Mouse (Mus musculus) embryonic facial prominence, embryonic 14.5 days (tissue): ENCODE data around the gene Pld5. TPM values are rescaled to one million over a fixed set of nuclear protein-coding genes. Genes with fewer than 3 reads are reported as not detected.

Source experiments
- ATAC-seq: fragments of 200-750 bp; cut with Nextera tagmentation; 2 replicates; pipeline ENCODE4 v1.8.0; 2017; ENCODE audit warnings: low read depth, moderate number of reproducible peaks, moderate TSS enrichment
- DNase-seq: peaks from one replicate; pipeline ENCODE4 v3.0.0-alpha.2; 2015; ENCODE audit warnings: low spot score
- H3K27ac ChIP-seq: fragments of 300-500 bp; sonication (generic); replicated peaks from 2 replicates; pipeline ENCODE4 v1.5.1; 2014; ENCODE audit warnings: low read depth, mild to moderate bottlenecking, low read length, moderate library complexity
- H3K27me3 ChIP-seq: fragments of 300-500 bp; sonication (generic); replicated peaks from 2 replicates; pipeline ENCODE4 v1.6.1; 2014; ENCODE audit warnings: low read length; ENCODE audit not compliant: control insufficient read depth, insufficient read depth
- H3K36me3 ChIP-seq: fragments of 300-500 bp; sonication (generic); 2 replicates; pipeline ENCODE4 v1.6.1; 2014; ENCODE audit warnings: low read length, mixed read lengths; ENCODE audit not compliant: control insufficient read depth, insufficient read depth
- H3K4me1 ChIP-seq: fragments of 300-500 bp; sonication (generic); 2 replicates; pipeline ENCODE4 v1.6.1; 2014; ENCODE audit warnings: antibody characterized with exemption, low read length; ENCODE audit not compliant: control insufficient read depth, insufficient read depth
- H3K4me2 ChIP-seq: fragments of 300-500 bp; sonication (generic); 2 replicates; pipeline ENCODE4 v1.6.1; 2014; ENCODE audit warnings: low read depth, mild to moderate bottlenecking, low read length, moderate library complexity, mixed read lengths
- H3K4me3 ChIP-seq: fragments of 300-500 bp; sonication (generic); 2 replicates; pipeline ENCODE4 v1.5.1; 2014; ENCODE audit warnings: low read depth, mild to moderate bottlenecking, low read length
- H3K9ac ChIP-seq: fragments of 300-500 bp; sonication (generic); 2 replicates; pipeline ENCODE4 v1.6.1; 2014; ENCODE audit warnings: low read depth, mild to moderate bottlenecking, low read length, moderate library complexity, mixed read lengths
- H3K9me3 ChIP-seq: fragments of 300-500 bp; sonication (generic); 2 replicates; pipeline ENCODE4 v1.6.1; 2016; ENCODE audit warnings: low read length; ENCODE audit not compliant: control insufficient read depth
- WGBS: fragments of 180-500 bp; shearing (Covaris S2); extraction: QIAGEN DNeasy Blood & Tissue Kit; methylation state at CpG from one replicate; pipeline ENCODE4 v1.1.7; 2014; 5-methylcytosine and 5-hydroxymethylcytosine counted together
- polyA plus RNA-seq: library from polyadenylated mRNA; unstranded; fragments of >200 nt; fragmentation: Nextera tagmentation; extraction: Ambion mirVana; gene quantifications from 2 replicates; pipeline ENCODE4 v1.2.1, GENCODE M21; 2014

The Pld5 gene
- polyA plus RNA-seq, 1 experiment from 2014 or later = 1.8 TPM

GRCm38 (mm10) chr1:175913728-175914303 is 361.3 kb downstream of the Pld5 start:
- DNase-seq (no peak), ATAC-seq (no peak)
- H3K27me3 ChIP-seq = no peaks in the 10 kb centered on the region
- H3K4me2 ChIP-seq = no peak overlapping the region
- no peak overlapping the region for H3K4me3 ChIP-seq
- H3K27ac ChIP-seq = no peak overlapping the region
- 79% methylated on average over 5 of the region's 5 CpGs for WGBS
- peaks cover 11% of the 10 kb centered on the region for H3K36me3 ChIP-seq
- no peaks in the 10 kb centered on the region for H3K4me1 ChIP-seq
- no peaks in the 10 kb centered on the region for H3K9me3 ChIP-seq
- no peak overlapping the region for H3K9ac ChIP-seq
